Mouse (Mus musculus): ENCODE data around the gene B4galnt3. TPM values are rescaled to one million over a fixed set of nuclear protein-coding genes. Genes with fewer than 3 reads are reported as not detected.

B4galnt3 gene
- polyA plus RNA-seq (2016; fragmentation: Nextera tagmentation; extraction: Ambion mirVana), result 0.22 and 0.41 TPM in 2 replicates

DNA sequence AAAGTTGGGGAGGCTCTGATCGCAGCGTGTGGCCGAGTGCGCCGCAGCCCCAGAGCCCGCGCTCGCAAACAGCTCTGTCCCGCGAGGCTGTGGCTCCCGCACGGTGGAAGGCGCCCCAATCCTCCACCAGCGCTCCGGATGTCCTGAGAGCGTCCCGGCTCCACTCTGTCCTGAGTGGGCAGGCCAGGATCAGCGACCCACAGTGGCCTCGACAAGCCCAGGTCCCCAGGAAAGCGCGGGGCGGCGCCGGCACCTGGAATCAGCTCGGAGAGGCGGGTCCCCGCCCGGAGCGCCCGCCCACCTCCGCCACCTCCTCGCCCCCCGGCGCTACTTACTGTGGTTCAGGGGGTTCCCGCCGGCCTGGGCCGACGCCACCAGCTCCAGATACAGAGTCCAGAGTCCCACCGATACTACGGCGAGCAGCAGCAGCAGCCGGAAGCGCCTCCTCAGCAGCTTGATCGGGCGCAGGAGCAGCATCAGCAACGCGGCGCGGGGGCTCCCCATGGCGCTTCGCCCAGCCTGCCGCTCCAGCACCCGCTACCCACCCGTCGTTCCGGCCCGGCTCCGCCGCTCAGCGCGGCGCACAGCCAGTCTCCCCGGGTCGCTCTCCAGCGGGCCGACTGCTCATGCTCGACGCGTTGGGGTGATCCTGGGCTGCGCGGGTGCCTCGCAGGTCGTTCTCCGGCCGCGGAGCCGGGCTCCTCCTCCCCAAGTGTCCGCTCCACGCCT lies at the start of gene B4galnt3, which contains the start of gene D330020A13Rik:
B4galnt3 (minus strand) TSS at position 504 of the 729 bp plus-strand sequence.
D330020A13Rik (plus strand) TSS at position 309 of the 729 bp plus-strand sequence.
- Histone ChIP-seq H3K36me3 (replicated peaks) (no peaks in the 10 kb centered on the region), H3K9ac (peak within 1 kb of the TSS; percentile 55), H3K9me3 (no peaks in the 10 kb centered on the region), H3K4me1 (peaks cover 12% of the 10 kb centered on the region), H3K4me3 (replicated peaks) (peak within 1 kb of the TSS; percentile 69), H3K4me2 (peak within 1 kb of the TSS; percentile 99), H3K27me3 (peaks cover 50% of the 10 kb centered on the region), H3K27ac (no peak within 1 kb of the TSS)
- peak; percentile 65 for ATAC-seq (ENCODE audit: low FRiP score)
- under 1% methylated on average over 71 of the region's 79 CpGs for WGBS

DNA sequence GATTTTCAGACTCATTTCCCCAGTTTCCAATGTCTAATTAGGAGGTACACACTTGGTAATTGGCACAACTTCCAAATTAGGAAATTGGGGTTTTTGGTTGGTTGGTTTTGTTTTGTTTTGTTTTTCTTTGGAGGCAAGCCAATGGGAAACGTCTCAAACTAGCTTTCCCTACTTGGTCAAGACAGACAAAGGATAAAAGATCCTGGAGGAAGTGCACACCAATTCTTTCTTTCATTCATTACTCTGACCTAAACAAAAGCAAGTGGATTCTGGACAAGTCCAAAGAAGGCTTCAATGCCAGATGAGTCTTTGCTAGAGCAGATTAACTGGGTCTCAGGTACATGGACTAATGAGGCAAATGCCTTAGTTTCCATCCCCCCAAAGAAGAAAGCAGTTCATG lies 49.6 kb upstream of the B4galnt3 start:
- H3K27ac ChIP-seq, result no peak overlapping the region
- no peaks in the 10 kb centered on the region for H3K9me3 ChIP-seq
- no peak overlapping the region for H3K9ac ChIP-seq
- no peak for ATAC-seq (ENCODE audit: low FRiP score)
- WGBS, result 44% methylated on average over 1 of the region's 1 CpGs
- H3K4me1 ChIP-seq, result no peaks in the 10 kb centered on the region
- H3K36me3 ChIP-seq (replicated peaks), result peaks cover 75% of the 10 kb centered on the region
- H3K4me3 ChIP-seq (replicated peaks), result no peak overlapping the region
- no peak overlapping the region for H3K4me2 ChIP-seq
- H3K27me3 ChIP-seq, result no peaks in the 10 kb centered on the region

DNA sequence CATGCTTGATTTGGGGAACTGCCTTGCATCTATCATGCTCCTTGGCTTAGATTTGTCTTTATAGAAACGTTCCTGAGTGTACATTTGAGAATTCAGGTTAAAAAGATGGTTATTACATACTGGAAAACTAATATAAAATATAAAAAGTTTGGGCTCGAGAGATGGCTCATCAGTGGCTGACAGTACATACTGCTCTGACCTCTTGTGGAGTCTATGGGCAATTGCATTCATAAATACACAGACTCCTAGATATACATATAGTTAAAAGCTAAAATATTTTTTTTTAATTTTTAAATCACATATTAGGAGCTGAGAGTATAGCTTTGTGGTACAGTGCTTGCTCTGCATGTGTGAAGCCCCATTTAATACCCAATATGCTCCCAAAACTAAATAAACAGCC lies 38.0 kb upstream of the B4galnt3 start:
- Histone ChIP-seq H3K9me3 (no peaks in the 10 kb centered on the region), H3K4me3 (replicated peaks) (no peak overlapping the region), H3K27me3 (no peaks in the 10 kb centered on the region), H3K27ac (no peak overlapping the region), H3K4me1 (no peaks in the 10 kb centered on the region), H3K9ac (no peak overlapping the region), H3K36me3 (replicated peaks) (peaks cover 89% of the 10 kb centered on the region), H3K4me2 (no peak overlapping the region)
- WGBS, result 85% methylated on average over 2 of the region's 2 CpGs
- ATAC-seq (ENCODE audit: low FRiP score), result no peak

DNA sequence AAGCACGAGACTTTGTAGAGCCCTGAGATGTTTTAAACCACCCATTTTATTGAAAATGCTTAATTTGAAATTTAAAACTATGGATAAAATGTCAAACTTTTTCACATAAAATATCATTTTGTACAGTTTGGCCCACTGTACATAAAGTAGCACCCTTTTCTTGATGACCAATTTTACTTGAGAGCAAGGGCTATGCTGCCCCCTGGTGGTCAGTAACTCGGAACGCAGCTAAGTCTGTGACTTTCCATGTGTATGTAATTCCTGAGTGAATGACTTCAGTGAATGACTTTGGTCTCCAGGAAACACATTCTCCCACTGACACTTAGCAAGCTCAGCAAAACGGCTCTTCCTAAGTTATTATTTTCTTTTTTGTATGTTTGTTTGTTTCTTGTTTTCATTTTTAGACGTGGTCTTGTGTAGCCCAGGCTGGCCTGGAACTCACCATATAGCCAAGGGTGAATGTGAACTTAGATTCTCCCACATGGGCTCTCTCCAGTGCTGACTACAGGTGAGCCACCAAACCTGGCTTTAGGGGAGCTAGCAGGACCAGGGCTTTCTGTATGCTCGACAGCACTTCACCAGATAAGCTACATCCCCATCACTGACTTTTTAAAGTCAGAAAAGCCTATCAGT lies 30.1 kb upstream of the B4galnt3 start:
- H3K4me1 ChIP-seq, result no peaks in the 10 kb centered on the region
- peaks cover 26% of the 10 kb centered on the region for H3K36me3 ChIP-seq (replicated peaks)
- H3K4me3 ChIP-seq (replicated peaks), result no peak overlapping the region
- H3K27me3 ChIP-seq, result no peaks in the 10 kb centered on the region
- H3K4me2 ChIP-seq, result no peak overlapping the region
- H3K9me3 ChIP-seq, result no peaks in the 10 kb centered on the region
- no peak overlapping the region for H3K9ac ChIP-seq
- no peak overlapping the region for H3K27ac ChIP-seq
- 32% methylated on average over 6 of the region's 6 CpGs for WGBS
- ATAC-seq (ENCODE audit: low FRiP score), result no peak

DNA sequence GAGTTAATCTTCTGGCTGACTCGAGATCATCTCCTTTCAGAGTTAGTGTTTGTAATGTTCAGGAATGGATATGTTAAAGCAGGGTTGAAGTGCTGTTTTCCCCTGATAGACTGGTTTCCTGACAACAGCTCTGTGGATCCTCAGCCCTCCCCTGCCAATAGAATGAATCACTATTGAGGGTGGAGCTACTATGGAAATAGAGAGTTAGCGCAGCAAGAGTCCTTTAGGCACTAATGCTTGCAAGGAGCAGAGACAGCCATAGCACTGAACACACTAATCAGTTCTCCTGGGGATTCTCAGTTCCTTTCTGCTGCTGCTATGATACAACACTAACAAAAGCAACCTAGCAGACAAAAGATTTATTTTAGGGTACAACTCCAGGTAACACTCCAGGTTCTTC lies 26.0 kb upstream of the B4galnt3 start:
- Histone ChIP-seq H3K4me1 (no peaks in the 10 kb centered on the region), H3K36me3 (replicated peaks) (peaks cover 10% of the 10 kb centered on the region), H3K4me3 (replicated peaks) (no peak overlapping the region), H3K9me3 (no peaks in the 10 kb centered on the region), H3K27me3 (no peaks in the 10 kb centered on the region), H3K4me2 (no peak overlapping the region), H3K27ac (no peak overlapping the region), H3K9ac (no peak overlapping the region)
- ATAC-seq (ENCODE audit: low FRiP score), result no peak
- 80% methylated on average over 2 of the region's 2 CpGs for WGBS

DNA sequence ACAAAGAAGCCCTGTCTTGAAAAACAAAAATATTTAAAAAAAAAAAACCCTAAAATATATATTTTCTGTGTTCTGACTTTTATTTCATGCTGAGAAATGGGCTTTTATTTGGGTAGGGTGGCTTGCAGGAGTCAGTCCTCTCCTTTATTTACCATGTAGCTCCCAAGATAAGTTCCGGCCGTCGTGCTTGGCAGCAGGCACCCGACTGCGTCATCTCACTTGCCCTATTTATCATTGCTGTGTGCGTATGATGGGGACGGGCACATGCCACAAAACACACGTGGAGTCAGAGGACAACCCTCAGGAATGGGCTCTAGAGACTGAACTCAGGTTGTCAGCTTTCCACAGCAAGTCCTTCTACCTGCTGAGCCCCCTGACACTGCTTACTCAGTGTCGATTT lies 24.8 kb upstream of the B4galnt3 start:
- 96% methylated on average over 9 of the region's 9 CpGs for WGBS
- H3K9ac ChIP-seq, result no peak overlapping the region
- ATAC-seq (ENCODE audit: low FRiP score), result no peak
- H3K9me3 ChIP-seq, result no peaks in the 10 kb centered on the region
- no peaks in the 10 kb centered on the region for H3K4me1 ChIP-seq
- no peaks in the 10 kb centered on the region for H3K27me3 ChIP-seq
- no peak overlapping the region for H3K4me3 ChIP-seq (replicated peaks)
- no peak overlapping the region for H3K27ac ChIP-seq
- H3K36me3 ChIP-seq (replicated peaks), result no peaks in the 10 kb centered on the region
- no peak overlapping the region for H3K4me2 ChIP-seq

DNA sequence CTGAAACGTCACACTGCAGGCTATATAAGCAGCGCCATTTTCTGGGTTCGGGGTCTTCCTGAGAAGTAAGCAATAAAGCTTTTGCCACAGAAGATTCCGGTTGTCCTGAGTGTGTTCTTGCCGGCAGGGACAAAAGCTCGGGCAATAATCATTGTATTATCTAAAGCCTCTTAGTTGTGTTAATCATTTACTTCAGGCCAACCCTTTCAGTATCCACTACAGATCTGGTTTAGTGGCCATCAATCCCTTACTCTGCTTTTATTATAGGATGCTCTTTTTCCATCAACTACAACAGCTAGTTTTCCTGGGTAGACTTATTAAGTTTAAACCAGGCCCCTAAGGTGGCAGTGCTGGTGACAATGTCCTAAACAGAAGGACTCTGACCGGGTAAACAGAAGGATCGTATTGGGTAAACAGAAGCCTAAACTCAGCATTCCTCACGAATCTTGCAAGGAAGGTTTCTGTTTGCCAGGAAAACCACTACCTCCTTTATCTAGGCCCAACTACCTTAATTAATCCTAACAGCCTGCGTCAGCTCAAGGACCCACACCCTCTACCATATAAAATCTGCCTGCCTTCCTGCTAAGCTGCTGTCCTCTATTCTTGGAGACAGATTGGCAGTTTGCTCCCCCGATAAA lies 24.1 kb upstream of the B4galnt3 start:
- H3K4me1 ChIP-seq, result no peaks in the 10 kb centered on the region
- H3K4me2 ChIP-seq, result no peak overlapping the region
- H3K9me3 ChIP-seq, result no peaks in the 10 kb centered on the region
- WGBS, result 86% methylated on average over 11 of the region's 11 CpGs
- no peak overlapping the region for H3K27ac ChIP-seq
- no peak overlapping the region for H3K9ac ChIP-seq
- H3K36me3 ChIP-seq (replicated peaks), result no peaks in the 10 kb centered on the region
- no peak overlapping the region for H3K4me3 ChIP-seq (replicated peaks)
- no peak for ATAC-seq (ENCODE audit: low FRiP score)
- no peaks in the 10 kb centered on the region for H3K27me3 ChIP-seq

DNA sequence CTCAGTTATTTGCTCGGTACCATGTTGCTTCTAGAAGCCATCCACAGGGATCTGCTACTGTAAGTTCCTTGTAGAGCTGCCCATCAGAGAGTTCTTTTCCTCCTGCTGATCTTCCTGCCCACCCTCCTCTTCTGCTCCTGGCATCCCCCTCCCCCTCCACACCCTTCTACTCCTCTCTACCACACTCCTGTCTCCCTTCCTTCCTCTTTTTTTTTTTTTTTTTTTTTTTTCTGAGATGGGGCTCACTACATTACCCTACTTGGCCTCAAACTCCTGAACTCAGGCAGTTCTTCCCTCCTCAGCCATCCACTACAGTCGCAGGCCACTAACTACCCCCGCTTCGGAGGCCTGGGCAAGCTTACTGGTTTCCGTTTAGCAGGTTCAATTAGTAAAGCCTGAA lies 18.1 kb upstream of the B4galnt3 start:
- no peaks in the 10 kb centered on the region for H3K36me3 ChIP-seq (replicated peaks)
- no peak for ATAC-seq (ENCODE audit: low FRiP score)
- no peaks in the 10 kb centered on the region for H3K4me1 ChIP-seq
- H3K9me3 ChIP-seq, result no peaks in the 10 kb centered on the region
- 79% methylated on average over 5 of the region's 5 CpGs for WGBS
- H3K9ac ChIP-seq, result no peak overlapping the region
- no peaks in the 10 kb centered on the region for H3K27me3 ChIP-seq
- no peak overlapping the region for H3K4me3 ChIP-seq (replicated peaks)
- H3K27ac ChIP-seq, result no peak overlapping the region
- no peak overlapping the region for H3K4me2 ChIP-seq

DNA sequence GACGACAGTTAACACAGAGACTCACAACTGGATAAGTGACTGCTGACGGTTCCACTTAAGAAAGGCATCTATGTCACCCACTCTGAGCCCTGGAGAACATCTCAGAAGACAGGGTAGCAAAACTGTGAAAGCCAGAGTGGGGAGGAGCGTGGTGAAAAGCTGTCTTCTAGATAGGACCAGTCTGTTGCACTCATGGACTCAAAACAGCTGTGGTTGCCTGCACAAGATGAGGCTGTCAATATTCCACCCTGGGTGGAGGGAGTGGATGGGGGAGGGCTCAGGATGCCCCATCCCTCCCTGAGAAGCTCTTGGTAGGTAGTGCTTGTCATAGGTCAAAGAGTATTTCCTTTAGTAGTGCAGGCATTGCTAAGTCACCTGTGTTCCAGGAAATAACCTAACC lies 15.4 kb upstream of the B4galnt3 start:
- WGBS, result 68% methylated on average over 3 of the region's 3 CpGs
- H3K27me3 ChIP-seq, result no peaks in the 10 kb centered on the region
- no peaks in the 10 kb centered on the region for H3K36me3 ChIP-seq (replicated peaks)
- no peak overlapping the region for H3K4me3 ChIP-seq (replicated peaks)
- no peaks in the 10 kb centered on the region for H3K4me1 ChIP-seq
- H3K4me2 ChIP-seq, result no peak overlapping the region
- no peak overlapping the region for H3K27ac ChIP-seq
- no peak for ATAC-seq (ENCODE audit: low FRiP score)
- H3K9me3 ChIP-seq, result no peaks in the 10 kb centered on the region
- H3K9ac ChIP-seq, result no peak overlapping the region

DNA sequence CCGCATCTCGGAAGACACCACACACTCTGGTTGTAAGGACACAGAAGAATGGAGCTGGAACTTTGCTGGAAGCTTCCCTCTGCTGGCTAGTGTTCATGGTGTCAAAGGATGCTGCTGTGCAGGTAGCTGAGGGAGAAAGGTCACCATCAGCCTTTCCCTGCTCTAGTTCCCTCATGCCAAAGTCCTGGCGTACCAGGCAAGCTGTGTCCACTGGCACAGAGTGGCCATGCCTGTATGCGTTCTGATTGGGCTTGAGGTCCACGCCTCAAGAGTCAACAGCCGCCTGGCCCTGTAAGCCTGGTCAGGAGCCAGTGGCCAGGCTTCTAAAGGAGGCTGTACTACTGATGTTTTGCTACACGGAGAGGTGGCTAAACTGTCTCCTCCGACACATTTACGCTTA lies 15.0 kb upstream of the B4galnt3 start:
- no peak overlapping the region for H3K9ac ChIP-seq
- no peaks in the 10 kb centered on the region for H3K9me3 ChIP-seq
- no peaks in the 10 kb centered on the region for H3K4me1 ChIP-seq
- WGBS, result 84% methylated on average over 9 of the region's 9 CpGs
- H3K27me3 ChIP-seq, result no peaks in the 10 kb centered on the region
- no peak overlapping the region for H3K4me2 ChIP-seq
- no peak overlapping the region for H3K27ac ChIP-seq
- no peaks in the 10 kb centered on the region for H3K36me3 ChIP-seq (replicated peaks)
- H3K4me3 ChIP-seq (replicated peaks), result no peak overlapping the region
- ATAC-seq (ENCODE audit: low FRiP score), result no peak

DNA sequence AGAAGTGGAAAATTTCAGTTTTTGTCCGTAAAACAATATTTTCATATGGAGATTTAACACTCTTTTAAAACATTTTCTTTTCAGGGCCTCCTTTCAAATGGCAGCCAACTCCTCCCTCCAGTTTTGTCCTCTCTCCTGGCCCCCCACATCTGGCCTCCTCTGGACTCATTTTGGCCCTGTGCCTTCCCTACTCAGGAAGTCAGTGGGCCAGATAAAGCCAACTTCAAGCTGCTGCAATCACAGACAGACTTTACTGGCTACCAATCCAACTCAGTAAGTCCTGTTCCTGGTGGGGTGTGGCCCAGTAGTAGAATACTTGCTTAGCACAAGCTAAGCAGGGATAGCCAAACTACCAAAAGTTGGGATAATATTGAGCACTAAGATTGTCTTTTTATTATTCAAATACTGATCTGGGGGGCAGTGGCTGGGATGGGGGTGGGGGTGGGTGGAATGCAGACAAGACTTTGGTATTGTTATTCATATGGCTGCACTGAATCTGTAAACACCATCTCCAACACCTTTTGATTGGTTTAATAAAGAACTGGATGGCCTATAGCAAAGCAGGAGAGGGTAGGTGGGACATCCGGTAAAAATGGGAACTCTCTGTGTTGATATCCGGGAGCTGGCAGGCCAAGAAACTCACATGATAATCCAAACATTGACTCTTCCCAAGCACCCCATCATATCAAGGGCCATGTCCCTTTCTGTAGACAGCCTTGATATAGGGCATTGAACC lies 12.7 kb upstream of the B4galnt3 start:
- Histone ChIP-seq H3K36me3 (replicated peaks) (no peaks in the 10 kb centered on the region), H3K27me3 (no peaks in the 10 kb centered on the region), H3K9ac (no peak overlapping the region), H3K27ac (no peak overlapping the region), H3K9me3 (no peaks in the 10 kb centered on the region), H3K4me3 (replicated peaks) (no peak overlapping the region), H3K4me1 (0 out of 2 replicates have a peak, but pooled peaks cover 4% of the 10 kb centered on the region), H3K4me2 (no peak overlapping the region)
- WGBS, result 82% methylated on average over 3 of the region's 3 CpGs
- no peak for ATAC-seq (ENCODE audit: low FRiP score)

DNA sequence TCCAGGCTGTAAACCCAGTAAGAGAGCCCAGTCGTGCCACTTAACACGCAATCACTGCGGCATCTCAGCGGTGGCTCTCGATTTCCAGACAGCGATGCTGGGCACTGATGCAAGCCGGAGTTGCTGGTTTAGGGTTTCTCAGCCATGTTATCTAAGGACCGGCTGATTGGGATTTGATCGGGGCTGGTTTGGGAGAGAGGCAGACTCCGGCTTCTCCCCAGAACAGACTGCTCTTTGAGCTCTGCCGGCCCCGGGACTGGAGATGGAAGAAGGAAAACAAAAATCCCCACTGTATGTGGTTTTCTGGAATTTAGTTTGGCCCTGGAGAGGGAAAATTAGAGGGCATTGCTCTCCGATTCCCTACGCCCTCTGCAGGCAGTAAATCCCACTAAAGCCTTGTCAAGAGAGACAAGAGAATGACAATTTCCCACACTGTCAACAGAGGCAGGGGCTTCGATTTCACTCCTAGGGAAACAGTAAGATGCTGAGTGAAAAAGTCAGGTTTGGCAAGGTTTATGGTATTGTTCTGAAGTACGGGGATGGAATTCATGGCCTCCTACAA lies 8.5 kb upstream of the B4galnt3 start:
- no peaks in the 10 kb centered on the region for H3K36me3 ChIP-seq (replicated peaks)
- peak overlapping the region; percentile 32 for H3K4me2 ChIP-seq
- H3K27me3 ChIP-seq, result no peaks in the 10 kb centered on the region
- H3K4me1 ChIP-seq, result 0 out of 2 replicates have a peak, but pooled peaks cover 4% of the 10 kb centered on the region
- 0 out of 2 replicates have a peak overlapping the region, but pooled peaks have one; percentile 8 for H3K4me3 ChIP-seq (replicated peaks)
- no peak for ATAC-seq (ENCODE audit: low FRiP score)
- H3K9me3 ChIP-seq, result no peaks in the 10 kb centered on the region
- 30% methylated on average over 16 of the region's 16 CpGs for WGBS
- no peak overlapping the region for H3K9ac ChIP-seq
- no peak overlapping the region for H3K27ac ChIP-seq

Measured in forebrain, embryonic 12.5 days (tissue).